Mouse (Mus musculus) kidney, postnatal 0 days (tissue): ENCODE data around the gene Eya2. TPM values are rescaled to one million over a fixed set of nuclear protein-coding genes. Genes with fewer than 3 reads are reported as not detected.

Experiments
- ATAC-seq: fragments of 200-750 bp; cut with Nextera tagmentation; replicated peaks from 2 replicates; pipeline ENCODE4 v1.8.0; 2017; ENCODE audit warnings: low read depth, moderate number of reproducible peaks, moderate TSS enrichment, moderate library complexity; ENCODE audit not compliant: low FRiP score
- DNase-seq: peaks from one replicate; pipeline ENCODE4 v3.0.0-alpha.2; 2016; ENCODE audit warnings: low spot score
- H3K27ac ChIP-seq: fragments of 300-500 bp; sonication (generic); 2 replicates; pipeline ENCODE4 v1.5.1; 2014; ENCODE audit warnings: mild to moderate bottlenecking
- H3K27me3 ChIP-seq: fragments of 300-500 bp; sonication (generic); 2 replicates; pipeline ENCODE4 v1.6.1; 2014; ENCODE audit warnings: low read length, mixed read lengths; ENCODE audit not compliant: insufficient read depth
- H3K36me3 ChIP-seq: fragments of 300-500 bp; sonication (generic); 2 replicates; pipeline ENCODE4 v1.6.1; 2014; ENCODE audit warnings: low read length, mixed read lengths; ENCODE audit not compliant: insufficient read depth
- H3K4me1 ChIP-seq: fragments of 300-500 bp; sonication (generic); replicated peaks from 2 replicates; pipeline ENCODE4 v1.6.1; 2014; ENCODE audit warnings: antibody characterized with exemption, low read length, mixed read lengths; ENCODE audit not compliant: insufficient read depth
- H3K4me2 ChIP-seq: fragments of 300-500 bp; sonication (generic); 2 replicates; pipeline ENCODE4 v1.6.1; 2014; ENCODE audit warnings: mild to moderate bottlenecking, low read length, moderate library complexity, mixed read lengths
- H3K4me3 ChIP-seq: fragments of 300-500 bp; sonication (generic); replicated peaks from 2 replicates; pipeline ENCODE4 v1.5.1; 2014; ENCODE audit warnings: low read depth, low read length
- H3K9ac ChIP-seq: fragments of 300-500 bp; sonication (generic); 2 replicates; pipeline ENCODE4 v1.6.1; 2014; ENCODE audit warnings: low read depth, low read length
- H3K9me3 ChIP-seq: fragments of 300-500 bp; sonication (generic); replicated peaks from 2 replicates; pipeline ENCODE4 v1.6.1; 2016; ENCODE audit warnings: low read length, inconsistent platforms, mixed read lengths
- CTCF ChIP-seq: IDR thresholded peaks from 2 replicates; pipeline ENCODE4 v1.5.1; 2016; ENCODE audit warnings: antibody characterized with exemption, low read depth, mild to moderate bottlenecking, moderate library complexity
- WGBS: fragments of 180-500 bp; shearing (Covaris S2); extraction: QIAGEN DNeasy Blood & Tissue Kit; methylation state at CpG from one replicate; pipeline ENCODE4 v1.1.7; 2014; 5-methylcytosine and 5-hydroxymethylcytosine counted together
- polyA plus RNA-seq: library from polyadenylated mRNA; unstranded; fragments of >200 nt; fragmentation: Nextera tagmentation; extraction: Ambion mirVana; gene quantifications from 2 replicates; pipeline ENCODE4 v1.2.1, GENCODE M21; 2015

Gene Eya2
- polyA plus RNA-seq, 1 experiment from 2014 or later: 6.3 TPM

DNA sequence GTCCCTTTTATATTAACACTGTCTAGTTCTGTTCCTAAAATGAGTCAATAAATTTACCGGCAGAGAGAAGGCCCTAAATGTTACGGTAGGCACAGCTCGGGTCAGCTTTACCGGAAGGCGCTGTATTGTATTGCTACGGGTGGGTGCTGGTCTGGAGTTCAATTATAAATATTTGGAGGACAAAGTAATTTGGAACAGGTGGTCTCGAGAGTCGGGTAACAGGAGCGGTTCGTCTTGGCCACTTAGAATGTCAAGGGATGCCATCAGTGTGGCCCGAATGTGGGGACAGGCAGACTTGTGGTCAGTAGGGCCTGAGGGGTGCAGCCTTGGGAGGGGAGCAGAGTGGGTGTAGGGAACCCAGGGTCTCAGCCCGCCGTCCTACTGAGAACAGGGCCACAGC is 4.7 kb downstream of the Eya2 start:
- Histone ChIP-seq H3K36me3 (no peaks in the 10 kb centered on the region), H3K27me3 (peaks cover 11% of the 10 kb centered on the region), H3K4me1 (peaks cover 26% of the 10 kb centered on the region), H3K4me3 (no peak overlapping the region), H3K9ac (no peak overlapping the region), H3K4me2 (no peak overlapping the region), H3K9me3 (no peaks in the 10 kb centered on the region), H3K27ac (no peak overlapping the region)
- DNase-seq (no peak), ATAC-seq (no peak)
- 48% methylated on average over 13 of the region's 13 CpGs for WGBS
- TF ChIP-seq CTCF: no peak

DNA sequence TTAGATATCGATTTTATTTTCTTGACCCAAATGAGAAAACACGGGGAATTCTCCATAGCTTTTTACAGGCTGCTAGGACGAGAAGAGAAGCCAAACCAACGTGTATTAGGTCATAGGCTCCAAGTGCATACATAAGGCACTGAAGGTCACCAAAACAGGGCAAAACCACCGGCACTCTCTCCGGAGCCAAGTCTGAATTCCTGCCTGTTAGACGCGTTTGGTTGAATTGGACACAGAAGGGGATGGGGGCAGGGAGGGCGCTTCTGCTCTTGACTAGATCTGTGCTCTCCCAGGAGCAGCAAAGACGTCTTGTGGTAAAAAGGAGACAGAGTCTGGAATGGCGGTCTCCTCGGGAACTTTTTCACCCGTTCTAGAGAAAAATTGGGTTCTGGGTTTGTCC is 6.1 kb downstream of the Eya2 start:
- TF ChIP-seq CTCF: no peak
- H3K27me3 ChIP-seq: no peaks in the 10 kb centered on the region; the same call in 1 of the 2 replicates
- H3K4me2 ChIP-seq: no peak overlapping the region; the same call in 1 of the 2 replicates
- H3K9ac ChIP-seq: no peak overlapping the region
- no peaks in the 10 kb centered on the region for H3K9me3 ChIP-seq
- no peak for DNase-seq
- no peaks in the 10 kb centered on the region for H3K36me3 ChIP-seq
- H3K4me1 ChIP-seq: peaks cover 18% of the 10 kb centered on the region
- no peak overlapping the region for H3K4me3 ChIP-seq
- 39% methylated on average over 13 of the region's 13 CpGs for WGBS
- no peak overlapping the region for H3K27ac ChIP-seq
- no peak for ATAC-seq

- H3K9ac ChIP-seq: no peak overlapping the region
- peak; percentile 68 for DNase-seq
- H3K9me3 ChIP-seq: no peaks in the 10 kb centered on the region
- H3K4me3 ChIP-seq: no peak overlapping the region
- no peaks in the 10 kb centered on the region for H3K36me3 ChIP-seq
- no peak for TF ChIP-seq CTCF
- H3K27ac ChIP-seq: no peak overlapping the region
- peaks cover 18% of the 10 kb centered on the region for H3K4me1 ChIP-seq
- ATAC-seq: no peak
- H3K27me3 ChIP-seq: no peaks in the 10 kb centered on the region; the same call in 1 of the 2 replicates
- WGBS: 23% methylated on average over 8 of the region's 8 CpGs
- H3K4me2 ChIP-seq: no peak overlapping the region
Observed at GRCm38 (mm10) chr2:165601605-165602004, 6.8 kb downstream of the Eya2 start.

DNA sequence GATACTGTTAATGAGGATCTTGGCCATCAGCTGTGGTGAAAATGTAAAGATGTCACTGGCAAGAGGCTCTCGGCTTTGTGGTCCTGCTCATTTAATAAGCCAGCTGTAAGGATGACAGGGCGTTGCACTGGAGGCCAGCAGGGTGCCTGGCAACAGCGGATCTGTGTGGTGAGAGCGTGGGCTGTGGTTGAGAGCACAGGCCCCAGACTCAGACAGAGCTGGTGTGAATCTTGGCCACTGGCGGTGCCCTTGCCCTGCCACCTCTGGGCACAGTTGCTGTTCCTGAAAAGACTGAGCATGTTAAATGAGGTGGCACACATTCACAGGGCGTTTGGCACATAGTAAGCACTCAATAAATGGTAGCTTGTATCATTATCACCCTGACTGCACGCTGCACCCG is 8.9 kb downstream of the Eya2 start:
- WGBS: 72% methylated on average over 8 of the region's 8 CpGs
- no peak overlapping the region for H3K4me3 ChIP-seq
- H3K4me1 ChIP-seq: peaks cover 7% of the 10 kb centered on the region
- H3K36me3 ChIP-seq: no peaks in the 10 kb centered on the region
- no peak overlapping the region for H3K4me2 ChIP-seq
- H3K9ac ChIP-seq: no peak overlapping the region
- DNase-seq (no peak), ATAC-seq (no peak)
- H3K9me3 ChIP-seq: no peaks in the 10 kb centered on the region
- no peak overlapping the region for H3K27ac ChIP-seq
- H3K27me3 ChIP-seq: no peaks in the 10 kb centered on the region; the same call in 1 of the 2 replicates
- TF ChIP-seq CTCF: no peak

GRCm38 (mm10) chr2:165611551-165612253 is 16.9 kb downstream of the Eya2 start:
- ATAC-seq: no peak
- Histone ChIP-seq H3K9me3 (no peaks in the 10 kb centered on the region), H3K27ac (no peak overlapping the region), H3K9ac (no peak overlapping the region), H3K4me2 (no peak overlapping the region), H3K27me3 (no peaks in the 10 kb centered on the region), H3K4me1 (no peaks in the 10 kb centered on the region), H3K36me3 (no peaks in the 10 kb centered on the region), H3K4me3 (no peak overlapping the region)
- TF ChIP-seq CTCF: no peak
- no peak for DNase-seq
- 79% methylated on average over 7 of the region's 7 CpGs for WGBS

- Histone ChIP-seq H3K4me2 (no peak overlapping the region), H3K27me3 (no peaks in the 10 kb centered on the region), H3K4me3 (no peak overlapping the region), H3K9ac (peak overlapping the region; percentile 35; the same call in 1 of the 2 replicates), H3K4me1 (no peaks in the 10 kb centered on the region), H3K27ac (peak overlapping the region; percentile 57; the same call in 1 of the 2 replicates), H3K36me3 (no peaks in the 10 kb centered on the region), H3K9me3 (no peaks in the 10 kb centered on the region)
- DNase-seq: peak; percentile 75
- TF ChIP-seq CTCF: peak; percentile 36; the same call in 1 of the 2 replicates
- 50% methylated on average over 13 of the region's 13 CpGs for WGBS
- ATAC-seq: no peak; the same call in 1 of the 2 replicates
Observed at GRCm38 (mm10) chr2:165613741-165614339, 19.0 kb downstream of the Eya2 start.
